Mouse (Mus musculus): Measurements from ENCODE around the gene Rfx4. TPM values are rescaled to one million over a fixed set of nuclear protein-coding genes. Genes with fewer than 3 reads are reported as not detected.

The Rfx4 gene
- total and polyA plus RNA-seq, 3 experiments: 0.09 TPM; not detected in 2

DNA sequence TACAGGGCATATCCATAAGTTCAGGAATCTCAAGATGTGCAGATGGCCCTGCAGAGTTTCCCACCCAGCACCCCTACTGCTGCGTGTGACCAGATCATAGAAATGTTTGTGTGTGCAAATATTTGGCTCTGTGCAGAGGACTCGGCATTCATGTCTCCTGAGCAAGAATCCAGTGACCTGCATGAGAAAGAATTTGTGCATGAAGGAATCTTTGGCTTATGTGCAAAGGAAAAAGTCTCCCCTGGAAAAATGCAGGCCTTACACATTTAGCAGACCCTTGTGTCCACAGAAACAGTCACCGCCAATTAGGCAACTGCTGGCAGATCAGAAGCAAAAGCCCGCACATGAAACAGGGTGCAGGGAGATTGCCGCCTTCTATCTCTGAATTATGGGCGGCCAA, 22.4 kb upstream of the Rfx4 start:
- no peak for DNase-seq
- Histone ChIP-seq H3K79me2 (replicated peaks; ENCODE audit: control insufficient read depth, insufficient read depth, low read length) (no peaks in the 10 kb centered on the region), H3K27me3 (ENCODE audit: control insufficient read depth, insufficient read depth, low read length) (no peaks in the 10 kb centered on the region; the same call in 1 of the 2 replicates), H3K4me3 (no peak overlapping the region), H3K36me3 (ENCODE audit: control insufficient read depth, insufficient read depth, low read length) (no peaks in the 10 kb centered on the region), H3K27ac (no peak overlapping the region), H3K4me1 (ENCODE audit: control insufficient read depth, insufficient read depth, low read length) (no peaks in the 10 kb centered on the region), H3K9ac (ENCODE audit: low read depth, low read length) (no peak overlapping the region)
- WGBS: 51% methylated on average over 6 of the region's 6 CpGs
- intact Hi-C loops (cut with DNase I): no loop called here
- TF ChIP-seq EP300 (IDR thresholded peaks at IDR 0.05; ENCODE audit: insufficient read depth, low read depth, low read length): no peak
- no peak for TF ChIP-seq POLR2A (IDR thresholded peaks at IDR 0.05; ENCODE audit: insufficient read depth, low read depth, low read length)
- TF ChIP-seq CTCF (IDR thresholded peaks at IDR 0.05): no peak

DNA sequence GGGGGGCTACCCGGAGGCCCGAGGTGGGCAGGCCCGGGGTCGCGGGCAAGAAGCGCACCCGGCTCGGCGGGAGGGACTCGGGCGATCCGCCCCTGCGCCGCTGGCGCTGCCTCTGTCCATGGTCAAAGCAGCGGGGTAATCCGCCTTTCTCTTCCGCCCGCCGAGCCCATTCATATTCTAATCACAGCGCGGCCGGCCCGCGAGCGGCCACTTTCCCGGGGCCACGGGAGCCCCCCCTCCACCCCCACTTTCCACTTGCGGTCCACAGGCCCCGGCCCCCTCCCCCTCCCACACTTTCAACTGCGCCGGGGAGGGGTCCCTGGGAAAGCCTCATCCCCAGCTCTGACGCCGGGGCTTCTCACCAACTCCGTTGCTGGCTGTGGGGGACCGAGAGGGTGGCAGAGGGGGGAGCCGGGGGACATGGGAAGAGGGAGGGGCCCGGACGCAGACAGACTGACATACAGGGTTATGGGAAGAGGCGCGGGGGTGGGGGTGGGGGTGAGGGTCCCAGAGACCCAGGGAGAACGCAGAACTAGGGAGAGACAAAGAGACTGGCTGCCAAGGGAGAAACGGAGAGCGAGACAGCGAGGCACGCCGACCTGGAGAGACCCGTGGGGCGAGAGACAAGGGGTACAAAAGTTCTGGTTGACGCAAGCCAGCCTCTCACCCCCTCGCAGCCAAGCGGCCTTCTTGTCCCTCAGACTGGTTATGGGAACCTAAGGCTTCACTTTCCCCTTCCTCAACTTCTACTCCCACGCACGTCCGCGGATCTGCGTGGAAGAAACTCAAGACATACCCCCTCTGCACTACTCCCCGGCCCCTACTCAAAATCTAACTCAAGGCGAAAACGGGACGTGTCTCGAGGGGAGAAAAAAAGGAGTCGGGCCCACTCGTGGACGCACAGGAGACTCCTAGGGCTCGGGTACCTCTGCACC, 744 bp upstream of the Rfx4 start:
- no peak for TF ChIP-seq EP300 (IDR thresholded peaks at IDR 0.05; ENCODE audit: insufficient read depth, low read depth, low read length)
- TF ChIP-seq POLR2A (IDR thresholded peaks at IDR 0.05; ENCODE audit: insufficient read depth, low read depth, low read length): no peak
- TF ChIP-seq CTCF (IDR thresholded peaks at IDR 0.05): no peak
- H3K27ac ChIP-seq: no peak overlapping the region
- DNase-seq: no peak
- peaks cover 31% of the 10 kb centered on the region for H3K27me3 ChIP-seq (ENCODE audit: control insufficient read depth, insufficient read depth, low read length)
- intact Hi-C loops (cut with DNase I): no loop called here
- WGBS: 2% methylated on average over 66 of the region's 66 CpGs
- H3K4me3 ChIP-seq: peak overlapping the region; percentile 36
- no peaks in the 10 kb centered on the region for H3K36me3 ChIP-seq (ENCODE audit: control insufficient read depth, insufficient read depth, low read length)
- H3K79me2 ChIP-seq (replicated peaks; ENCODE audit: control insufficient read depth, insufficient read depth, low read length): no peaks in the 10 kb centered on the region
- H3K9ac ChIP-seq (ENCODE audit: low read depth, low read length): no peak overlapping the region; the same call in 1 of the 2 replicates
- H3K4me1 ChIP-seq (ENCODE audit: control insufficient read depth, insufficient read depth, low read length): no peaks in the 10 kb centered on the region

DNA sequence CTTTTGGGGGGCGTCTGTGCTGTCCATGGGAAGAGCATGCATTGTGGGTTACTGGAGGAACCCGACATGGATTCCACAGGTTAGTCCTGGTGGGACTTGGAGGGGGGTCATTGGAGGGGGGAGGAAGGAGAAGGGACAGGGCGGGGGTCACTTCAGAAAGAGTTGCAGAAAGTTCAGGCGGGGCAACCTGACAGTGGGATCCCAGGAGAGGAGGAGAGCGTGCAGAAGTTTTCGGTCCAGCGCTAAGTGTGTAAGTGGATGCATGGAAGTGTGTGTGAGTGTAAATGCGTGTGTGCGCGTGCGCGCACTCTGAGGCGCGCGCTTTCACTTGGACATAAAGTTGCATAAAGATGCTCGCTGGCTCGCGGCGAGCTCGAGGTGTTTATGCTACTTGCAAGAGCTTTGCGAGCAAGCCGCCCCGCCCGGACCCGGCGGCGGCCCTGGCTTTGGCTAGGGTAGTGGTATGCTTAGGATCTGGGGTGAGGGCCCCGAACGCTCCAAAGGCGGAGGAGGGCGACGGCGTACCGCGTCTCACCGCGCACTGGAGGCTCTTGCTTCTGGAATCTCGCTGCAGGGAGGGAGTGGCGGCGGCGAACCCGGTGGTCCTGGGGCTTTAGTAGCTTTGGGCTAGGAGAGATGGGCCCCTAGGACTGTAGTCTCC, 703 bp downstream of the Rfx4 start:
- WGBS: 2% methylated on average over 42 of the region's 42 CpGs
- Histone ChIP-seq H3K4me1 (ENCODE audit: control insufficient read depth, insufficient read depth, low read length) (no peaks in the 10 kb centered on the region), H3K27me3 (ENCODE audit: control insufficient read depth, insufficient read depth, low read length) (peaks cover 31% of the 10 kb centered on the region), H3K27ac (no peak overlapping the region), H3K36me3 (ENCODE audit: control insufficient read depth, insufficient read depth, low read length) (no peaks in the 10 kb centered on the region), H3K9ac (ENCODE audit: low read depth, low read length) (no peak overlapping the region), H3K79me2 (replicated peaks; ENCODE audit: control insufficient read depth, insufficient read depth, low read length) (no peaks in the 10 kb centered on the region), H3K4me3 (no peak overlapping the region)
- intact Hi-C loops (cut with DNase I): no loop called here
- TF ChIP-seq EP300 (IDR thresholded peaks at IDR 0.05; ENCODE audit: insufficient read depth, low read depth, low read length): no peak
- no peak for TF ChIP-seq POLR2A (IDR thresholded peaks at IDR 0.05; ENCODE audit: insufficient read depth, low read depth, low read length)
- no peak for TF ChIP-seq CTCF (IDR thresholded peaks at IDR 0.05)
- no peak for DNase-seq

DNA sequence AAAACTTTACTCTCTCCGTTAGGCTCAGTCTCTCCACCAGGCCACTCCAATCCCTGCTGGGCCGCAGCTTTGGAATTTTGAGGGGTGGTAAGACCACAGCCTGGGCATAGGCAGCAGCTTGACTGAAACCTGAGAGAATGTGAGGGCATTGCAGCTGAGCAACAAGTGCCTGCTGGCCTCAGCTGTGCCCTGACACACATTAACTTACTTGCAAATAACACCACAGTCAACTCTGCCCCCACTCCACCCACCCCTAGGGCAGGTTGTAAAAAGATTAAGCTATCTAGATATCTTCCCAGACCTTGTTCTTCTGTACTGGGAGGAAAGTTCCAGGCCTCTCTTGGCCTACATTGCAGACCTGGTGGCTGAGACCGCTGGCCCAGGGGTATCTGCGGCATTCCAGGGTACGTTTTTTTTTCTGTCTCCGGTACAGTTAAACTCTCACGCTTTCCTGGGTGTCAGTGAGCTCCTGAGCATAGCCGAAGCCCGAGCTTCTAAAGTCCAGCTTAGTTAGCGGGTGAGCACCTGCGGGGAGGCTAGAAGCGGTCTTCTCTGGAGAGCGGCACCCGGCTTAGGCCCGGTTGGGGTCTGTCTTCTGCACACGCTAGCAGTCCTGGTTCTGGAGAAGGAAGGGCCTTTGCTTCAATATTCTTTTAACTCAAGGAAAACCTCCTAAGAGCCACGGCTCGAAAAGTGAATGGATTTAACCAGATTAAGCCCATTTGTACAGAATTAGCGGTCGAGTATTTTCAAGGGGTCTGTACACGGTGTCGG, 1.8 kb downstream of the Rfx4 start:
- H3K27me3 ChIP-seq (ENCODE audit: control insufficient read depth, insufficient read depth, low read length): peaks cover 31% of the 10 kb centered on the region
- H3K27ac ChIP-seq: no peak overlapping the region
- TF ChIP-seq CTCF (IDR thresholded peaks at IDR 0.05): no peak
- TF ChIP-seq EP300 (IDR thresholded peaks at IDR 0.05; ENCODE audit: insufficient read depth, low read depth, low read length): no peak
- TF ChIP-seq POLR2A (IDR thresholded peaks at IDR 0.05; ENCODE audit: insufficient read depth, low read depth, low read length): no peak
- DNase-seq: no peak
- intact Hi-C loops (cut with DNase I): no loop called here
- no peaks in the 10 kb centered on the region for H3K4me1 ChIP-seq (ENCODE audit: control insufficient read depth, insufficient read depth, low read length)
- H3K79me2 ChIP-seq (replicated peaks; ENCODE audit: control insufficient read depth, insufficient read depth, low read length): no peaks in the 10 kb centered on the region
- no peak overlapping the region for H3K4me3 ChIP-seq
- no peak overlapping the region for H3K9ac ChIP-seq (ENCODE audit: low read depth, low read length)
- no peaks in the 10 kb centered on the region for H3K36me3 ChIP-seq (ENCODE audit: control insufficient read depth, insufficient read depth, low read length)
- 24% methylated on average over 22 of the region's 22 CpGs for WGBS

DNA sequence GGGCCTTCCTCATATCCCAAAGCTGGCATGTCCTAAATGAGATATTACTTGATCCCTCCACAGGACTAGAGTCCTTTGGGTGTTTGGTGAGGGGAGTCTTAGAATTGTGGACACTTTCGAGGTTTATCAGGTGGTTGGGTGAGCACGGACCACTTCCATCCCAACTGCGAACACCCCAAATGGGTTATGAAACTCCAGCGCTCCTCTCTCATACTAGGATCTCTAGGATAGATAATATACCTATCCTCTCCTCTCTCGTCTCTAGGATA, 2.3 kb downstream of the Rfx4 start:
- H3K4me1 ChIP-seq (ENCODE audit: control insufficient read depth, insufficient read depth, low read length): no peaks in the 10 kb centered on the region
- no peaks in the 10 kb centered on the region for H3K79me2 ChIP-seq (replicated peaks; ENCODE audit: control insufficient read depth, insufficient read depth, low read length)
- intact Hi-C loops (cut with DNase I): no loop called here

More for the DNA sequence above, 2.3 kb downstream of the Rfx4 start:
- Histone ChIP-seq H3K4me3 (no peak overlapping the region), H3K36me3 (ENCODE audit: control insufficient read depth, insufficient read depth, low read length) (no peaks in the 10 kb centered on the region), H3K27me3 (ENCODE audit: control insufficient read depth, insufficient read depth, low read length) (peaks cover 31% of the 10 kb centered on the region), H3K9ac (ENCODE audit: low read depth, low read length) (no peak overlapping the region), H3K27ac (no peak overlapping the region)
- DNase-seq: no peak
- 21% methylated on average over 5 of the region's 5 CpGs for WGBS
- TF ChIP-seq CTCF (IDR thresholded peaks at IDR 0.05) (no peak), EP300 (IDR thresholded peaks at IDR 0.05; ENCODE audit: insufficient read depth, low read depth, low read length) (no peak), POLR2A (IDR thresholded peaks at IDR 0.05; ENCODE audit: insufficient read depth, low read depth, low read length) (no peak)

All from heart, adult 2 months (tissue).